Mouse (Mus musculus): ENCODE measurements around the gene Ggt6. TPM values are rescaled to one million over a fixed set of nuclear protein-coding genes. Genes with fewer than 3 reads are reported as not detected.

The Ggt6 gene
- polyA plus RNA-seq, 2 experiments = 4.6 to 5.9 TPM

GRCm38 (mm10) chr11:72415155-72415554 lies 20.2 kb upstream of the Ggt6 start:
- H3K4me3 ChIP-seq (replicated peaks; ENCODE audit: low read length) = no peak overlapping the region
- H3K27ac ChIP-seq (replicated peaks; ENCODE audit: low read depth, low read length) = no peak overlapping the region
- ATAC-seq (ENCODE audit: low FRiP score, low read depth) (no peak), DNase-seq (ENCODE audit: low spot score) (no peak)
- H3K36me3 ChIP-seq (ENCODE audit: control insufficient read depth, insufficient read depth, low read length) = no peaks in the 10 kb centered on the region
- no peak overlapping the region for H3K9ac ChIP-seq (ENCODE audit: low read depth, low read length, severe bottlenecking)
- no peaks in the 10 kb centered on the region for H3K9me3 ChIP-seq (ENCODE audit: control insufficient read depth, low read length)
- 70% methylated on average over 8 of the region's 8 CpGs for WGBS
- H3K4me1 ChIP-seq (ENCODE audit: control insufficient read depth, insufficient read depth, low read length) = peaks cover 12% of the 10 kb centered on the region
- H3K4me2 ChIP-seq (replicated peaks; ENCODE audit: low read depth, low read length, severe bottlenecking) = no peak overlapping the region
- TF ChIP-seq POLR2A (IDR thresholded peaks at IDR 0.05; ENCODE audit: borderline replicate concordance, extremely low read depth, insufficient read depth, insufficient read length) = no peak
- no peaks in the 10 kb centered on the region for H3K27me3 ChIP-seq (ENCODE audit: control insufficient read depth, insufficient read depth, low read length)

GRCm38 (mm10) chr11:72416666-72417065 lies 18.7 kb upstream of the Ggt6 start:
- TF ChIP-seq POLR2A (IDR thresholded peaks at IDR 0.05; ENCODE audit: borderline replicate concordance, extremely low read depth, insufficient read depth, insufficient read length) = no peak
- no peaks in the 10 kb centered on the region for H3K27me3 ChIP-seq (ENCODE audit: control insufficient read depth, insufficient read depth, low read length)
- no peak for DNase-seq (ENCODE audit: low spot score)
- H3K9ac ChIP-seq (ENCODE audit: low read depth, low read length, severe bottlenecking) = no peak overlapping the region
- H3K9me3 ChIP-seq (ENCODE audit: control insufficient read depth, low read length) = no peaks in the 10 kb centered on the region
- H3K27ac ChIP-seq (replicated peaks; ENCODE audit: low read depth, low read length) = no peak overlapping the region
- H3K36me3 ChIP-seq (ENCODE audit: control insufficient read depth, insufficient read depth, low read length) = no peaks in the 10 kb centered on the region
- no peak overlapping the region for H3K4me2 ChIP-seq (replicated peaks; ENCODE audit: low read depth, low read length, severe bottlenecking)
- H3K4me3 ChIP-seq (replicated peaks; ENCODE audit: low read length) = no peak overlapping the region
- peaks cover 4% of the 10 kb centered on the region; the same call in 1 of the 2 replicates for H3K4me1 ChIP-seq (ENCODE audit: control insufficient read depth, insufficient read depth, low read length)
- no peak for ATAC-seq (ENCODE audit: low FRiP score, low read depth)
- WGBS = 82% methylated on average over 5 of the region's 5 CpGs

GRCm38 (mm10) chr11:72417376-72417775 lies 17.9 kb upstream of the Ggt6 start:
- TF ChIP-seq POLR2A (IDR thresholded peaks at IDR 0.05; ENCODE audit: borderline replicate concordance, extremely low read depth, insufficient read depth, insufficient read length) = no peak
- no peak overlapping the region for H3K4me2 ChIP-seq (replicated peaks; ENCODE audit: low read depth, low read length, severe bottlenecking)
- ATAC-seq (ENCODE audit: low FRiP score, low read depth) (no peak), DNase-seq (ENCODE audit: low spot score) (no peak)
- peaks cover 4% of the 10 kb centered on the region; the same call in 1 of the 2 replicates for H3K4me1 ChIP-seq (ENCODE audit: control insufficient read depth, insufficient read depth, low read length)
- no peak overlapping the region for H3K27ac ChIP-seq (replicated peaks; ENCODE audit: low read depth, low read length)
- H3K4me3 ChIP-seq (replicated peaks; ENCODE audit: low read length) = no peak overlapping the region
- peak overlapping the region; percentile 12; the same call in 1 of the 2 replicates for H3K9ac ChIP-seq (ENCODE audit: low read depth, low read length, severe bottlenecking)
- no peaks in the 10 kb centered on the region for H3K36me3 ChIP-seq (ENCODE audit: control insufficient read depth, insufficient read depth, low read length)
- 13% methylated on average over 4 of the region's 4 CpGs for WGBS
- no peaks in the 10 kb centered on the region for H3K27me3 ChIP-seq (ENCODE audit: control insufficient read depth, insufficient read depth, low read length)
- H3K9me3 ChIP-seq (ENCODE audit: control insufficient read depth, low read length) = no peaks in the 10 kb centered on the region

GRCm38 (mm10) chr11:72418227-72418626 lies 17.1 kb upstream of the Ggt6 start:
- no peak overlapping the region for H3K4me3 ChIP-seq (replicated peaks; ENCODE audit: low read length)
- no peak for ATAC-seq (ENCODE audit: low FRiP score, low read depth)
- H3K27me3 ChIP-seq (ENCODE audit: control insufficient read depth, insufficient read depth, low read length) = no peaks in the 10 kb centered on the region
- no peak overlapping the region for H3K9ac ChIP-seq (ENCODE audit: low read depth, low read length, severe bottlenecking)
- no peak for DNase-seq (ENCODE audit: low spot score)
- no peak overlapping the region for H3K27ac ChIP-seq (replicated peaks; ENCODE audit: low read depth, low read length)
- peaks cover 4% of the 10 kb centered on the region; the same call in 1 of the 2 replicates for H3K4me1 ChIP-seq (ENCODE audit: control insufficient read depth, insufficient read depth, low read length)
- TF ChIP-seq POLR2A (IDR thresholded peaks at IDR 0.05; ENCODE audit: borderline replicate concordance, extremely low read depth, insufficient read depth, insufficient read length) = no peak
- no peak overlapping the region for H3K4me2 ChIP-seq (replicated peaks; ENCODE audit: low read depth, low read length, severe bottlenecking)
- H3K9me3 ChIP-seq (ENCODE audit: control insufficient read depth, low read length) = no peaks in the 10 kb centered on the region
- H3K36me3 ChIP-seq (ENCODE audit: control insufficient read depth, insufficient read depth, low read length) = no peaks in the 10 kb centered on the region
- WGBS = 42% methylated on average over 8 of the region's 8 CpGs

GRCm38 (mm10) chr11:72419006-72419405 lies 16.3 kb upstream of the Ggt6 start:
- no peak for TF ChIP-seq POLR2A (IDR thresholded peaks at IDR 0.05; ENCODE audit: borderline replicate concordance, extremely low read depth, insufficient read depth, insufficient read length)
- Histone ChIP-seq H3K4me2 (replicated peaks; ENCODE audit: low read depth, low read length, severe bottlenecking) (no peak overlapping the region), H3K4me3 (replicated peaks; ENCODE audit: low read length) (no peak overlapping the region), H3K9ac (ENCODE audit: low read depth, low read length, severe bottlenecking) (no peak overlapping the region), H3K4me1 (ENCODE audit: control insufficient read depth, insufficient read depth, low read length) (peaks cover 4% of the 10 kb centered on the region; the same call in 1 of the 2 replicates), H3K27ac (replicated peaks; ENCODE audit: low read depth, low read length) (no peak overlapping the region), H3K27me3 (ENCODE audit: control insufficient read depth, insufficient read depth, low read length) (no peaks in the 10 kb centered on the region), H3K36me3 (ENCODE audit: control insufficient read depth, insufficient read depth, low read length) (no peaks in the 10 kb centered on the region), H3K9me3 (ENCODE audit: control insufficient read depth, low read length) (no peaks in the 10 kb centered on the region)
- no peak for ATAC-seq (ENCODE audit: low FRiP score, low read depth)
- WGBS = 86% methylated on average over 6 of the region's 6 CpGs
- no peak for DNase-seq (ENCODE audit: low spot score)
